Mouse (Mus musculus) thymus, adult 2 months (tissue): ENCODE data around the gene 1600014C10Rik. TPM values are rescaled to one million over a fixed set of nuclear protein-coding genes. Genes with fewer than 3 reads are reported as not detected.
A peak's percentile ranks its signal among the peaks of the same experiment; 100 is the strongest.

Experiments
- DNase-seq: peaks from one replicate; pipeline ENCODE4 v3.0.0; 2021
- H3K27ac ChIP-seq: fragments of 200-500 bp; 2 replicates; pipeline ENCODE4 v1.5.1; 2012; ENCODE audit warnings: low read length, control low read depth; ENCODE audit not compliant: control insufficient read depth, insufficient read depth
- H3K27me3 ChIP-seq: fragments of 200-500 bp; 2 replicates; pipeline ENCODE4 v1.6.1; 2012; ENCODE audit warnings: mild to moderate bottlenecking, low read length, moderate library complexity, mixed read lengths; ENCODE audit not compliant: control insufficient read depth, insufficient read depth
- H3K36me3 ChIP-seq: fragments of 200-500 bp; 2 replicates; pipeline ENCODE4 v1.6.1; 2012; ENCODE audit warnings: mild to moderate bottlenecking, low read length, moderate library complexity; ENCODE audit not compliant: control insufficient read depth, insufficient read depth
- H3K4me1 ChIP-seq: fragments of 200-500 bp; replicated peaks from 2 replicates; pipeline ENCODE4 v1.6.1; 2012; ENCODE audit warnings: low read length; ENCODE audit not compliant: control insufficient read depth, insufficient read depth
- H3K4me3 ChIP-seq: fragments of 200-500 bp; 2 replicates; pipeline ENCODE4 v1.5.1; 2012; ENCODE audit warnings: mild to moderate bottlenecking, low read length, control low read depth, moderate library complexity; ENCODE audit not compliant: control insufficient read depth, insufficient read depth
- CTCF ChIP-seq: fragments of 200-500 bp; IDR thresholded peaks from 2 replicates; pipeline ENCODE4 v1.5.1; 2012; ENCODE audit warnings: mild to moderate bottlenecking, control low read depth, low read length, moderate library complexity, borderline replicate concordance; ENCODE audit not compliant: control insufficient read depth, poor library complexity, insufficient read depth; ENCODE audit errors: extremely low read depth
- POLR2A ChIP-seq: fragments of 200-500 bp; IDR thresholded peaks from 2 replicates; pipeline ENCODE4 v1.6.1; 2012; ENCODE audit warnings: mild to moderate bottlenecking, low read length, control low read depth, moderate library complexity; ENCODE audit not compliant: control insufficient read depth, poor library complexity, insufficient read depth; ENCODE audit errors: extremely low read depth
- WGBS: fragments of 180-500 bp; shearing (Covaris S2); methylation state at CpG from one replicate; pipeline ENCODE4 v1.1.7; 2018; 5-methylcytosine and 5-hydroxymethylcytosine counted together
- polyA plus RNA-seq: library from polyadenylated mRNA; depleted of rRNA; stranded (reverse); fragments of >200 nt; gene quantifications from 2 replicates; pipeline ENCODE4 v1.2.3, GENCODE M21; 2012

Gene 1600014C10Rik
- polyA plus RNA-seq, 1 experiment = 44.8 TPM

GRCm38 (mm10) chr7:38204314-38204713, 21.3 kb downstream of the 1600014C10Rik start:
- Histone ChIP-seq H3K27ac (no peak overlapping the region), H3K4me3 (no peak overlapping the region), H3K4me1 (peaks cover 4% of the 10 kb centered on the region; the same call in 1 of the 2 replicates), H3K36me3 (no peaks in the 10 kb centered on the region), H3K27me3 (no peaks in the 10 kb centered on the region)
- TF ChIP-seq CTCF (no peak), POLR2A (no peak)
- DNase-seq = no peak
- WGBS = 94% methylated on average over 6 of the region's 6 CpGs

DNA sequence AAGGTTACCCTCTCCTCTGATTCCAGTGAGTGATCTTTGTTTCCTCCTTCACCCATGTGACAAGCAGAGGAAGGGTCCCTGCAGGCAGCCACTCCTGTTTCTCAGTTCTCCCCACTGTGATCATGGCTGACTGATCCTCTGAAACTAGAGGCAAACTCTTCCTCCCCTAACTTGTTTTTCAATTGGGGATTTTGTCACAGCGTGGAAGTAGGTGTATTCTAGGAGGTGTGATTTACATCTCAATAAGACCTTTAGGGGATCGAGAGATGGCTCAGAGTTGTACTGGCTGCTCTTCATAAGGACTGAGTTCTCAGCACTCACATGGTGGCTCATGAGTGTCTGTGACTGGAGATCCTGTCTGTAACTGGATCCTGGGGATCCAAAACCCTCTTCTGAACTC, 22.8 kb downstream of the 1600014C10Rik start:
- H3K27me3 ChIP-seq = no peaks in the 10 kb centered on the region
- no peaks in the 10 kb centered on the region for H3K36me3 ChIP-seq
- H3K4me3 ChIP-seq = no peak overlapping the region
- H3K27ac ChIP-seq = no peak overlapping the region
- no peak for TF ChIP-seq POLR2A
- TF ChIP-seq CTCF = no peak
- peaks cover 6% of the 10 kb centered on the region for H3K4me1 ChIP-seq
- DNase-seq = no peak
- 94% methylated on average over 2 of the region's 2 CpGs for WGBS

DNA sequence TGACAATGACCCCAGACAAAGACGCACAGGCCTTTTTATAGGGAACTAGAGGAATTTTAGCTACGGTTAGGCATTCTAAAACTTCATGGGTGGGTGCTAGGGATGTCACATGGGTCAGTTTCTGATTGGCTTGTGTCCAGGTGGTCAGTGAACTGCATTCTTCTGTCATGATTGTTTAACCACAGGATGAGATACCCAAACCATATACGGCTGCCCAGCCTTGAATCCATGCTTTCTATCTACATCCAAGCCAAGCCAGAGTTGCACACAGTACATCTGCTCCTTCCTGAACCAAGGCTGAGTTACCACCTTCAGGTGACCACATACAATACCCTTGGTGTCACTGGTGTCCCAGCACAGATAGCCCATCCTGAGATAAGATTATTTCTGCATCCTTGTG, 23.5 kb downstream of the 1600014C10Rik start:
- H3K36me3 ChIP-seq = no peaks in the 10 kb centered on the region
- no peak for DNase-seq
- TF ChIP-seq CTCF (no peak), POLR2A (no peak)
- H3K4me3 ChIP-seq = no peak overlapping the region
- H3K27ac ChIP-seq = no peak overlapping the region
- H3K27me3 ChIP-seq = no peaks in the 10 kb centered on the region
- 90% methylated on average over 3 of the region's 3 CpGs for WGBS
- peaks cover 5% of the 10 kb centered on the region for H3K4me1 ChIP-seq

DNA sequence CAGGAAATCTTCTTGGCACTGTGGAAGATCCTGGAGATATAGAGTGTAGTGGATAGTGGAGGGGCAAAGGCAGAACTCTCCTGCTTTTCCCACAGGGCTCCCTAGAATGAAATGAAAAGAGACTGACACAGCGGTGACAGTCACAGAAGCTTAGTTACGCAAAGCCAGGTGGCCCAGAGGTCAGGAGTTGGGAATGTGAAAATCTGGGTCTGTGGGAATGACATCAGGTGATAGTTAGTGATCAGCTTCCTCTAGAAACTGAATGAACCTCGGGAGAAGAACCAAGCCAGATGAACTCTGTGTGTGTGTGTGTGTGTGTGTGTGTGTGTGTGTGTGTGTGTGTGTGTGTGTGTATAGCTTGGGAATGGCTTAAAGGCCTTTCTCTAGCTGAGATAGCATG, 26.0 kb downstream of the 1600014C10Rik start:
- H3K27ac ChIP-seq = no peak overlapping the region

GRCm38 (mm10) chr7:38209478-38210152, 26.6 kb downstream of the 1600014C10Rik start:
- 82% methylated on average over 11 of the region's 11 CpGs for WGBS
- H3K4me3 ChIP-seq = no peak overlapping the region
- no peaks in the 10 kb centered on the region for H3K27me3 ChIP-seq
- DNase-seq = no peak
- no peaks in the 10 kb centered on the region for H3K36me3 ChIP-seq
- no peak overlapping the region for H3K27ac ChIP-seq
- H3K4me1 ChIP-seq = peaks cover 27% of the 10 kb centered on the region
- TF ChIP-seq CTCF (no peak), POLR2A (no peak)

More for the DNA sequence above, 26.0 kb downstream of the 1600014C10Rik start:
- 87% methylated on average over 3 of the region's 3 CpGs for WGBS
- Histone ChIP-seq H3K36me3 (no peaks in the 10 kb centered on the region), H3K27me3 (no peaks in the 10 kb centered on the region), H3K4me1 (peaks cover 21% of the 10 kb centered on the region), H3K4me3 (no peak overlapping the region)
- no peak for DNase-seq
- TF ChIP-seq POLR2A = no peak
- no peak for TF ChIP-seq CTCF

DNA sequence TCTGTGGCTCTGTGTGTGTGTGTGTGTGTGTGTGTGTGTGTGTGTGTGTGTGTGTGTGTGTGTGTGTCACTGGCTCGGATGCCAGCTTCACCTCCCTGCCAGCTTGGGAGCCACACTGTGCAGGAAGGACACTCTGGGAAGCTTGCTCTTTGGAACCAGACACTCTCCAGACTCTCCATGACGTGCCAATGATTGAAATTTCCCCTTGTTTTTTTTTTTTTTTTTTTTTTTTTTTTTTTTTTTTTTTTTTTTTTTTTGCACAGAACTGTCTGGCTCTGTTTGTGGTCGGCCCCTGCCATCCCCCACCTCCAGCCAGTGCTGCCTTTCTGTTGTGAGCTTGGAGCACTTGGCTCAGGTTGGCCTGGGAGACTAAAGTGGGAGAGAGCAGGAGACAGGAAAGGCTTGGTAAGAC, 29.6 kb downstream of the 1600014C10Rik start:
- no peak overlapping the region for H3K4me3 ChIP-seq
- H3K27ac ChIP-seq = no peak overlapping the region
- no peaks in the 10 kb centered on the region for H3K36me3 ChIP-seq
- WGBS = 73% methylated on average over 3 of the region's 3 CpGs
- no peaks in the 10 kb centered on the region for H3K27me3 ChIP-seq
- no peak for DNase-seq
- H3K4me1 ChIP-seq = peaks cover 50% of the 10 kb centered on the region
- no peak for TF ChIP-seq POLR2A
- TF ChIP-seq CTCF = no peak

GRCm38 (mm10) chr7:38214473-38215214, 31.6 kb downstream of the 1600014C10Rik start:
- DNase-seq = peak; percentile 70
- 0 out of 2 replicates have a peak, but pooled peaks have one; percentile 38 for TF ChIP-seq POLR2A
- TF ChIP-seq CTCF = no peak
- Histone ChIP-seq H3K27ac (peak overlapping the region; percentile 96), H3K36me3 (no peaks in the 10 kb centered on the region), H3K4me3 (no peak overlapping the region), H3K27me3 (no peaks in the 10 kb centered on the region), H3K4me1 (peaks cover 55% of the 10 kb centered on the region)
- WGBS = 8% methylated on average over 5 of the region's 5 CpGs
